Mouse (Mus musculus): ENCODE measurements around the gene Minos1. TPM values are rescaled to one million over a fixed set of nuclear protein-coding genes. Genes with fewer than 3 reads are reported as not detected.
A peak's percentile ranks its signal among the peaks of the same experiment; 100 is the strongest.

Minos1 gene
- polyA plus RNA-seq, 1 experiment: 137 TPM

DNA sequence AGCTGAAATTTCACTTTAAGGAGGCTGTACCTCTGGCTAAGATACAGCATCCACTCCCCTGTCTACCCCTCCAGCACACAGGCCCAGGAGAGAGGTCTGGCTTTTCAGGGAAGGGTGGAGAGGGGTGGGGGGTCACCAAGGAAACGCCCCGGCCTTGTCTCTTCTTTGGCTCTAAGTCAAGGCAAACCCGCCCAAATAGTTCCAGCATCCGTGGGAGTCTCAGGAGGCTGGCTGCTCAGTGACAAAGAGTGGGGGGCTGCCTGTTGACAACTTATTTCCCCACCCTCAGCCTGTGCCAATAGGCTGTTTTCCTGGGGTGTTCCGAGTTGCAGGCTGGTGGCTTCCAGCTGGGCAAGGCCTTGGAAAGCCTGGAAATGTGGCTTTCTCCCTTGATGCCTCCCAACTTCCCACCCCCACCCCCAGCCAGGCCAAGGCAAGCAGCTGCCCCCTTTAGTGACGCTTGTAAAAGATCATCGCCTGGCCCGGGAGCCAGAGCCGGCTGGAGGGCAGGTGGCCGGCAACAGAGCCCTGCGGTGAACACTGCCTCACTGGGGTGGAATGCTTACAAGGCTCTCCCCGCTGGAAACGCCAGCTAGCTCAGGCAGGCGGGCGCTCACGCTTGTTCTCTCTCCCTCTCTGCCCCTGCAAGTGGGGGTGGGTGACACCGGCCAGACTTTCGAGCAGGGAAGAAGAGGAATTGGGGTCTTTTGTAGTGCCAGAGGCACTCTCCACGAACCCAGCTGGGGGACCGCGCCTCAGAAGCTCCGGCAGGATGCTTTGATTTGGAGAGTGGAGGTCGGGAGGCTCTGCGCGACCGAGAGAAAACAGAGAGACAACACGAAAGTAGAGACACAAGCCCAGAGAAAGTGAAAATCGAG is 39.2 kb downstream of the Minos1 start:
- Histone ChIP-seq H3K36me3 (ENCODE audit: control insufficient read depth, insufficient read depth, low read length, poor library complexity, severe bottlenecking) (no peaks in the 10 kb centered on the region), H3K4me3 (ENCODE audit: low read depth, low read length) (peak overlapping the region; percentile 51), H3K9ac (ENCODE audit: low read depth, poor library complexity, severe bottlenecking) (peak overlapping the region; percentile 84), H3K27me3 (ENCODE audit: control insufficient read depth, insufficient read depth, low read length, poor library complexity, severe bottlenecking) (peaks cover 10% of the 10 kb centered on the region), H3K4me1 (ENCODE audit: control insufficient read depth, insufficient read depth, low read length) (no peaks in the 10 kb centered on the region), H3K27ac (ENCODE audit: insufficient read depth, low read length) (no peak overlapping the region), H3K9me3 (replicated peaks; ENCODE audit: control insufficient read depth, insufficient read depth, low read length, poor library complexity, severe bottlenecking) (no peaks in the 10 kb centered on the region)
- TF ChIP-seq POLR2A (IDR thresholded peaks at IDR 0.05; ENCODE audit: insufficient read depth, low read length) (no peak), CTCF (IDR thresholded peaks at IDR 0.05; ENCODE audit: low read depth, low read length) (no peak), EP300 (IDR thresholded peaks at IDR 0.05; ENCODE audit: insufficient read depth, low read depth, low read length) (no peak)

- H3K27me3 ChIP-seq (ENCODE audit: control insufficient read depth, insufficient read depth, low read length, poor library complexity, severe bottlenecking): peaks cover 10% of the 10 kb centered on the region
- H3K4me1 ChIP-seq (ENCODE audit: control insufficient read depth, insufficient read depth, low read length): no peaks in the 10 kb centered on the region
- TF ChIP-seq POLR2A (IDR thresholded peaks at IDR 0.05; ENCODE audit: insufficient read depth, low read length) (no peak), CTCF (IDR thresholded peaks at IDR 0.05; ENCODE audit: low read depth, low read length) (no peak), EP300 (IDR thresholded peaks at IDR 0.05; ENCODE audit: insufficient read depth, low read depth, low read length) (no peak)
- no peaks in the 10 kb centered on the region for H3K36me3 ChIP-seq (ENCODE audit: control insufficient read depth, insufficient read depth, low read length, poor library complexity, severe bottlenecking)
- no peak overlapping the region for H3K4me3 ChIP-seq (ENCODE audit: low read depth, low read length)
- H3K27ac ChIP-seq (ENCODE audit: insufficient read depth, low read length): no peak overlapping the region
- no peak overlapping the region for H3K9ac ChIP-seq (ENCODE audit: low read depth, poor library complexity, severe bottlenecking)
- no peaks in the 10 kb centered on the region for H3K9me3 ChIP-seq (replicated peaks; ENCODE audit: control insufficient read depth, insufficient read depth, low read length, poor library complexity, severe bottlenecking)
These were observed 39.8 kb downstream of the Minos1 start for GRCm38 (mm10) chr4:139091066-139091465.

- Histone ChIP-seq H3K9me3 (replicated peaks; ENCODE audit: control insufficient read depth, insufficient read depth, low read length, poor library complexity, severe bottlenecking) (no peaks in the 10 kb centered on the region), H3K27ac (ENCODE audit: insufficient read depth, low read length) (no peak overlapping the region), H3K4me1 (ENCODE audit: control insufficient read depth, insufficient read depth, low read length) (no peaks in the 10 kb centered on the region), H3K4me3 (ENCODE audit: low read depth, low read length) (no peak overlapping the region), H3K36me3 (ENCODE audit: control insufficient read depth, insufficient read depth, low read length, poor library complexity, severe bottlenecking) (no peaks in the 10 kb centered on the region), H3K9ac (ENCODE audit: low read depth, poor library complexity, severe bottlenecking) (no peak overlapping the region), H3K27me3 (ENCODE audit: control insufficient read depth, insufficient read depth, low read length, poor library complexity, severe bottlenecking) (peaks cover 10% of the 10 kb centered on the region)
- TF ChIP-seq CTCF (IDR thresholded peaks at IDR 0.05; ENCODE audit: low read depth, low read length): no peak
- TF ChIP-seq POLR2A (IDR thresholded peaks at IDR 0.05; ENCODE audit: insufficient read depth, low read length): no peak
- no peak for TF ChIP-seq EP300 (IDR thresholded peaks at IDR 0.05; ENCODE audit: insufficient read depth, low read depth, low read length)
These were observed 40.5 kb downstream of the Minos1 start for GRCm38 (mm10) chr4:139090303-139090940.

DNA sequence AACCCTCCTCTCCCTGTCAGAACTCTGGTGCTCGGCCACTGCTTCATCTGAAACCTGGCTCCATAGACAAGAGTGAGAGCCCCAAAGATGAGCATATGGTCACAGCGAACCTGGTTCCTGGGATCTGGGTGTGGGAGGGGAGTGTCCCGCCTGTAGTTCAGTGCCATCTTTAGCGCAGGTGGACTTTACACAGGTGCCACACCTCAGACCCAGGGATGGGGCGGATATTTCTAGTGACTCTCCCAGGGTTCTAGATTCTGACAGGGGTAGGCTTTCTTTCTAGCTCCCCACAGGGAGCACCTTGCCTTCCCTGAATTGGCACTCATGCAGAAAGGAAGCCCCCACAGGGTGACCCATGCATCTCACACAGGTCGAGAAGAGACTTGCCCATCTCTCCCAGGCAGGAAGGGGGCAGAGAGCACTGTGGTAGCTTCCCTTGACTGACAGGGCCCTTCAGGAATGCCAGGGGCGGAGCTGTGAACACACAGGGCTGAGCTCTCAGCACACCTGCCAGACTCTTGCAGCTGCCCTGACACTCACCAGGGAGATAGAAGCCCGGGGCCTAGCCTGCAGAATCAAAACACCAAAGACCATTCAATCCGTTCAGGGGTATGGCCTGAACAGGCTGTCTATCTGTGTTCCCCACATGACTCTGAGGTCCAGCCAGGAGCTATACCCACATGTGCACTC is 41.8 kb downstream of the Minos1 start:
- H3K9me3 ChIP-seq (replicated peaks; ENCODE audit: control insufficient read depth, insufficient read depth, low read length, poor library complexity, severe bottlenecking): no peaks in the 10 kb centered on the region
- no peaks in the 10 kb centered on the region for H3K36me3 ChIP-seq (ENCODE audit: control insufficient read depth, insufficient read depth, low read length, poor library complexity, severe bottlenecking)
- peaks cover 10% of the 10 kb centered on the region for H3K27me3 ChIP-seq (ENCODE audit: control insufficient read depth, insufficient read depth, low read length, poor library complexity, severe bottlenecking)
- no peak overlapping the region for H3K27ac ChIP-seq (ENCODE audit: insufficient read depth, low read length)
- H3K4me3 ChIP-seq (ENCODE audit: low read depth, low read length): no peak overlapping the region
- H3K9ac ChIP-seq (ENCODE audit: low read depth, poor library complexity, severe bottlenecking): no peak overlapping the region
- no peaks in the 10 kb centered on the region for H3K4me1 ChIP-seq (ENCODE audit: control insufficient read depth, insufficient read depth, low read length)
- no peak for TF ChIP-seq EP300 (IDR thresholded peaks at IDR 0.05; ENCODE audit: insufficient read depth, low read depth, low read length)
- no peak for TF ChIP-seq CTCF (IDR thresholded peaks at IDR 0.05; ENCODE audit: low read depth, low read length)
- TF ChIP-seq POLR2A (IDR thresholded peaks at IDR 0.05; ENCODE audit: insufficient read depth, low read length): no peak

- no peaks in the 10 kb centered on the region for H3K27me3 ChIP-seq (ENCODE audit: control insufficient read depth, insufficient read depth, low read length, poor library complexity, severe bottlenecking)
- H3K9ac ChIP-seq (ENCODE audit: low read depth, poor library complexity, severe bottlenecking): no peak overlapping the region
- no peaks in the 10 kb centered on the region for H3K36me3 ChIP-seq (ENCODE audit: control insufficient read depth, insufficient read depth, low read length, poor library complexity, severe bottlenecking)
- H3K4me1 ChIP-seq (ENCODE audit: control insufficient read depth, insufficient read depth, low read length): no peaks in the 10 kb centered on the region
- H3K9me3 ChIP-seq (replicated peaks; ENCODE audit: control insufficient read depth, insufficient read depth, low read length, poor library complexity, severe bottlenecking): no peaks in the 10 kb centered on the region
- no peak overlapping the region for H3K27ac ChIP-seq (ENCODE audit: insufficient read depth, low read length)
- no peak overlapping the region for H3K4me3 ChIP-seq (ENCODE audit: low read depth, low read length)
- TF ChIP-seq CTCF (IDR thresholded peaks at IDR 0.05; ENCODE audit: low read depth, low read length): no peak
- no peak for TF ChIP-seq POLR2A (IDR thresholded peaks at IDR 0.05; ENCODE audit: insufficient read depth, low read length)
- no peak for TF ChIP-seq EP300 (IDR thresholded peaks at IDR 0.05; ENCODE audit: insufficient read depth, low read depth, low read length)
These were observed 43.9 kb downstream of the Minos1 start for GRCm38 (mm10) chr4:139086984-139087383.

Measured in ES-Bruce4 (cell line).